Mouse (Mus musculus): Measurements from ENCODE around the gene Gm29797. TPM values are rescaled to one million over a fixed set of nuclear protein-coding genes. Genes with fewer than 3 reads are reported as not detected.
A peak's percentile ranks its signal among the peaks of the same experiment; 100 is the strongest.

Gene Gm29797
- polyA plus RNA-seq, 3 experiments from 2014 or later, result not detected

DNA sequence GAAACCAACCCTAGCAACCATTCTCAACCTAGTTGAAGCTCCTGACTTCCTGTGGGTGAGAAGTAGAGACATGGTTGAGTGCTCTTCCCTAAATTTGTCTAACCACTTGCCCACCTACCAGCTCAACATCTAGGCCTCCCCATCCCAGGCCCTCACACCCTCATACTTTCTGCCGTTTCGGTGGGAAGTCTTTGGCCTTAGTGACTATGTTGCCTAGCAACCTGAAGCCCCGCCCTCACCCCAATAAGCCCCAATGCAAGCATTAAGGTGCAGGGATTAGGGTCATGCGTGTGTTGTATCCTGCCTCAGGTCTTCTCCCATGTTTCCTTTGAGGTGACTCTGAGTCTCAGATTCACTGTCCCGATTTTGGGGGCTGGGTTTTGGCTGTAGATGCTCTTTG, 41.4 kb downstream of the Gm29797 start, which contains the start of gene Lkaaear1:
Lkaaear1 (minus strand) TSS at position 202 of the 400 bp plus-strand sequence.
- ATAC-seq, result no peak

DNA sequence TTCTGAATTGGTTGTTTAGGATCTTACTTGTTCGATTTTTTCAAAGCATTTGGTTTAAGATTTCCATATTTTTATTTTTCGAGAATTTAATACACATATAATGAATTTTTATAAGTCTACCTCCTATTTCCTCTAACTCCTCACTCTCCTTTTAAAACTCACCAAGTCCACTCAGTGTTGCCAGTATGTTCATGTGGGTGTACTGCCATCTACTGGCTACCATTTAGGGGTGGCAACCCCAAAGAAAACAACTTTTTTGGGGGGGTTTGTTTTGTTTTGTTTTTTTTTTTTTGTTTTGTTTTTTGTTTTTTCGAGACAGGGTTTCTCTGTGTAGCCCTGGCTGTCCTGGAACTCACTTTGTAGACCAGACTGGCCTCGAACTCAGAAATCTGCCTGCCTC, 49.8 kb downstream of the Gm29797 start:
- ATAC-seq, result peak; percentile 68

Other genes with a start within 250 kb of the Gm29797 start
- gene Zbtb46, start 197.6 kb upstream of the Gm29797 start, polyA plus RNA-seq (2017; shearing (Covaris generic)), result 1 to 10 TPM; 3.6 to 4.3 (median 3.7) TPM
- gene Abhd16b, start 163.8 kb upstream of the Gm29797 start, polyA plus RNA-seq (2017; shearing (Covaris generic)), result not detected
- gene Tpd52l2, start 159.9 kb upstream of the Gm29797 start, polyA plus RNA-seq (2017; shearing (Covaris generic)), result 100 to 1,000 TPM in 2 of 3 experiments, 10 to 100 TPM in 1; 89.9 to 113 (median 102) TPM
- gene Dnajc5, start 136.5 kb upstream of the Gm29797 start, polyA plus RNA-seq (2017; shearing (Covaris generic)), result 10 to 100 TPM; 37.5 to 41.7 (median 39.3) TPM
- 100 to 1,000 TPM; 108 to 199 (median 172) TPM for gene Uckl1, start 72.1 kb upstream of the Gm29797 start, polyA plus RNA-seq (2017; shearing (Covaris generic))
- 10 to 100 TPM; 57.4 to 96.0 (median 81.2) TPM for gene Prpf6, start 65.2 kb upstream of the Gm29797 start, polyA plus RNA-seq (2017; shearing (Covaris generic))
- 10 to 100 TPM; 11.6 to 43.1 (median 25.3) TPM for gene Zfp512b, start 64.2 kb upstream of the Gm29797 start, polyA plus RNA-seq (2017; shearing (Covaris generic))
- gene Samd10, start 57.8 kb upstream of the Gm29797 start, polyA plus RNA-seq (2017; shearing (Covaris generic)), result 10 to 100 TPM in 2 of 3 experiments, 1 to 10 TPM in 1; 9.4 to 14.3 (median 10.4) TPM
- not detected for gene Sox18, start 14.6 kb downstream of the Gm29797 start, polyA plus RNA-seq (2017; shearing (Covaris generic))
- gene Tcea2, start 23.3 kb downstream of the Gm29797 start, polyA plus RNA-seq (2017; shearing (Covaris generic)), result 10 to 100 TPM in 2 of 3 experiments, 1 to 10 TPM in 1; 6.4 to 19.9 (median 17.5) TPM
- gene Rgs19, start 36.9 kb downstream of the Gm29797 start, polyA plus RNA-seq (2017; shearing (Covaris generic)), result 100 to 1,000 TPM; 154 to 182 (median 170) TPM
- not detected for gene Lkaaear1, start 41.4 kb downstream of the Gm29797 start, polyA plus RNA-seq (2017; shearing (Covaris generic))
- under 1 TPM in 1 of 3 experiments, not detected in 2; 0.68 TPM for gene Oprl1, start 58.0 kb downstream of the Gm29797 start, polyA plus RNA-seq (2017; shearing (Covaris generic))
- not detected for gene Myt1, start 106.3 kb downstream of the Gm29797 start, polyA plus RNA-seq (2017; shearing (Covaris generic))
- gene Pcmtd2, start 180.8 kb downstream of the Gm29797 start, polyA plus RNA-seq (2017; shearing (Covaris generic)), result 10 to 100 TPM; 38.0 to 64.6 (median 57.9) TPM
- 10 to 100 TPM; 54.0 to 90.7 (median 61.8) TPM for gene Polr3k, start 207.3 kb downstream of the Gm29797 start, polyA plus RNA-seq (2017; shearing (Covaris generic))

Measured in inflammation-experienced regulatory T-cells, adult 6 months (primary cell).